Mouse (Mus musculus) bone marrow, adult 2 months (tissue): ENCODE results near the gene Kcnip1.

Source experiments
- CTCF ChIP-seq: fragments of 200-500 bp; IDR thresholded peaks from 2 replicates; pipeline ENCODE4 v1.5.1; 2011; ENCODE audit warnings: low read length, control low read depth; ENCODE audit not compliant: control insufficient read depth, insufficient read depth
- POLR2A ChIP-seq: fragments of 200-500 bp; IDR thresholded peaks from 2 replicates; pipeline ENCODE4 v1.6.1; 2011; ENCODE audit warnings: low read depth, mild to moderate bottlenecking, control low read depth, low read length, borderline replicate concordance; ENCODE audit not compliant: control insufficient read depth

DNA sequence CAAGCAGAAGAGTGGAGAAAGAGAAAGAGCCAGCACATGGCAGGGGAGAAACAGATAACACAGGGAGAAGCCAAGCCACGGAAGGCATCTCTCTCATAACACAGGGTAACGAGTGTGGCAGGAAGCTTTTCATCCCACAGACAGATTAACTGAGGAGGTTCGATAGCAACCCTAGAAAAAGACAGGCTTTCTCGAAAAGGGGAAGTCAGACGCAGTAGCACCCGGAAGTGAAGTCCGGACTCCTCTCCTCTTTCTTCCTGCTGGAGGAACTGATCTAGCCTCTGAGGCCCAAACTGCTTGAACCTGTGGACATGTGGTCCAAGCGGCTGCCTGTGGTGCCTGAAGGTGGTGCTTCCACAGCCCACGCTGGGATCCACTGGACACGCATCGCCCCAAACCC is 15.3 kb upstream of the Kcnip1 start:
- TF ChIP-seq CTCF: no peak
- TF ChIP-seq POLR2A: 0 out of 2 replicates have a peak, but pooled peaks have one; percentile 40
